Mouse (Mus musculus): ENCODE data around the gene Taf5. TPM values are rescaled to one million over a fixed set of nuclear protein-coding genes. Genes with fewer than 3 reads are reported as not detected.
A peak's percentile ranks its signal among the peaks of the same experiment; 100 is the strongest.

The Taf5 gene
- polyA plus RNA-seq (2015; fragmentation: Nextera tagmentation; extraction: Ambion mirVana), result 5.8 and 7.3 TPM in 2 replicates

DNA sequence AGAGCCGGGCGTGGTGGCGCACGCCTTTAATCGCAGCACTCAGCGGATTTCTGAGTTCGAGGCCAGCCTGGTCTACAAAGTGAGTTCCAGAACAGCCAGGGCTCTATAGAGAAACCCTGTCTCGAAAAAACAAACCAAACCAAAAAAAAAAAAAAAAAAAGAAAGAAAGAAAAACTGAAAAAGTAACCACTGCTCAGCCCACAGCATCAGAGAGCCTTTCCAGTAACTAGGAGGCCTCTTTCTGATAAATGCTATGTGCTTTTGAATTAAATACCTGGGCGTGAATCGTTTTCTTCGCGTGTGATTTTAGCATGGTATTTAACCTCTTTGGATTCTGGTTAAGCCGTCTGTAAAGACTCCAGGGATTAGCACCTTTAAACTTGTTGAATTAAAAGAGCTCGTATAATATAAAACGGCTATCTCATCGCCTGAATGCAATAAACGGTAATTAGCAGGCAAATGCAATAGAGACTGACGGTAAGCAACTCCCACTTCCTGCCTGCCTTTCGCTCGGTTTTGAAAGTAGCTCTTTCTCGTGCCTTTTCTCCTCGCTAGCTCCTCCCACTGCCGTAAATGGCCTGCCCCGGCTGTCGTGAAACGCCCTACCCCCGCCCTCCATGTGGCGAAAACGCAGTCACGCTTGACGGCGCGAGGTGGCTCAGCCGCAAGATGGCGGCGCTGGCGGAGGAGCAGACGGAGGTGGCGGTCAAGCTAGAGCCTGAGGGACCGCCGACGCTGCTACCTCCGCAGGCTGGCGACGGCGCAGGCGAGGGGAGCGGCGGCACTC lies at the start of gene Taf5:
Gene Taf5, plus strand, starts transcription at position 651 of the 787 bp plus-strand sequence.
- Histone ChIP-seq H3K4me1 (peaks cover 11% of the 10 kb centered on the region), H3K27me3 (no peaks in the 10 kb centered on the region), H3K36me3 (peaks cover 15% of the 10 kb centered on the region), H3K9me3 (no peaks in the 10 kb centered on the region), H3K4me3 (peak within 1 kb of the TSS; percentile 99), H3K27ac (peak within 1 kb of the TSS; percentile 90), H3K9ac (peak within 1 kb of the TSS; percentile 94), H3K4me2 (peak within 1 kb of the TSS; percentile 72)
- 10% methylated on average over 49 of the region's 49 CpGs for WGBS
- peak; percentile 68; the same call in 1 of the 2 replicates for ATAC-seq (ENCODE audit: insufficient number of reproducible peaks, insufficient read depth, low FRiP score, low TSS enrichment, low read depth)

DNA sequence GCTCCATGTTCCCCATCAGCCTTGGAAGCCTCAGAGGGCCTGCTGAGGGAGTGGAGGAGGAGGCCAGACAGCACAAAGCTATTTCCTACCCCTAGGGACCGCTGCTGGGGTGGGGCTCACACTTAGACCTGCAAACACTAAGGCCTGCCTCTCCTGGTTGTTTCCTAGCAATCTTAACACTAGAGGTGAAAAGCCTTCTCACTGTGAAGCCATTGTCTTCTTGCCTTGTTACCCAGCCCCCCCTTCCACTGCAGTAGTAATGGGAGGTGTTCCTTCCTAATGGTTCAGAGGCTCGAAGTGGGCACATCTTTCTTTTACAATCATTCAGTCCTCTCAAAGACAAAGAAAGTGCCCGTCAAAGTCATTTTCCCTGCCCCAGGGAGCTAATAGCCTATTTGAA lies 49.7 kb upstream of the Taf5 start:
- WGBS, result 6% methylated on average over 3 of the region's 3 CpGs
- peaks cover 61% of the 10 kb centered on the region for H3K27me3 ChIP-seq

DNA sequence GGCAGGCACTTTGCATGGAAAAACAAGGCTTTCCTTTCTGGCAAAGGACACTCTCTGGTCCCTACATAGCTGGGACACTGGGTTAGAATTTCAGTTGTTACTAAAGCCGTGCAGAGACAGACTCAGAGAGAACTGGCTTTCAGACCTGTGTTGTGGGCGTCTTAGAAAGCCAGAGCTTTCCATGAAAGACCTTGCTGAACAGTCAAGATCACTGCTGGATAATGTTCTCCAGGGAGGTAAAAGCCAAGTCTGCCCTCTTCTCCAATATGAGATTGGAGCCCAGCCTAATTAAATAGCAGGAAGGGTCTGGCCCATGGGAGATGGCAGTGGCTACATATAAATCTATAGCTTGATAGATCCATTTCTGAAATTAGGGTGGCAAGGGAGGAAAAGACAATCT lies 49.2 kb upstream of the Taf5 start:
- Histone ChIP-seq H3K9me3 (no peaks in the 10 kb centered on the region), H3K36me3 (no peaks in the 10 kb centered on the region), H3K27me3 (peaks cover 56% of the 10 kb centered on the region), H3K4me2 (no peak overlapping the region), H3K9ac (no peak overlapping the region), H3K27ac (no peak overlapping the region), H3K4me1 (peaks cover 19% of the 10 kb centered on the region), H3K4me3 (no peak overlapping the region)
- no peak for ATAC-seq (ENCODE audit: insufficient number of reproducible peaks, insufficient read depth, low FRiP score, low TSS enrichment, low read depth)
- 41% methylated on average over 2 of the region's 2 CpGs for WGBS

More for the DNA sequence above, 49.7 kb upstream of the Taf5 start:
- Histone ChIP-seq H3K4me2 (no peak overlapping the region), H3K27ac (no peak overlapping the region), H3K9me3 (no peaks in the 10 kb centered on the region), H3K4me3 (no peak overlapping the region), H3K9ac (no peak overlapping the region), H3K4me1 (peaks cover 19% of the 10 kb centered on the region), H3K36me3 (no peaks in the 10 kb centered on the region)
- no peak for ATAC-seq (ENCODE audit: insufficient number of reproducible peaks, insufficient read depth, low FRiP score, low TSS enrichment, low read depth)

DNA sequence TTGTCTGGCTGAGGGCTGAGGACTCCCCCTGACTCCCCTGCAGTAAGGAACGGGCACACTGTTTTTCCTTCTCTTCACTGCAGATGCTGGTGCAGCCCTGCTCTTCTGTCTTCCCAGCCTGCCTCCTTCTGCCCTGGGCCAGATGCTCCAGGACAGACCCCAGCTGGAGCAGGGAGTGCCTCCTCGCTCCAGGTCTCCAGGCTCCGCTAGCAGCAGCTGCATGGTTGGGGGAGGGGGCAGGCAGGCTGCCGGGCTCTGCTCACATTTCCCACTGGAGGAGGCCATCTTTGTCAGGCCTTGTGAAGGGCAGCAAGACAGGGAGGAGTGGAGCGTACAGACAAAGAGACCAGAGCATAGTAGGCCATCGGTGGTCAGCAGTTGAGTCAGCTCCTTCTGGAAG lies 48.2 kb upstream of the Taf5 start:
- Histone ChIP-seq H3K27ac (no peak overlapping the region), H3K4me2 (0 out of 2 replicates have a peak overlapping the region, but pooled peaks have one; percentile 5), H3K4me1 (peaks cover 15% of the 10 kb centered on the region), H3K36me3 (no peaks in the 10 kb centered on the region), H3K9ac (no peak overlapping the region), H3K9me3 (no peaks in the 10 kb centered on the region), H3K4me3 (no peak overlapping the region), H3K27me3 (peaks cover 46% of the 10 kb centered on the region)
- ATAC-seq (ENCODE audit: insufficient number of reproducible peaks, insufficient read depth, low FRiP score, low TSS enrichment, low read depth), result no peak
- 21% methylated on average over 6 of the region's 6 CpGs for WGBS

DNA sequence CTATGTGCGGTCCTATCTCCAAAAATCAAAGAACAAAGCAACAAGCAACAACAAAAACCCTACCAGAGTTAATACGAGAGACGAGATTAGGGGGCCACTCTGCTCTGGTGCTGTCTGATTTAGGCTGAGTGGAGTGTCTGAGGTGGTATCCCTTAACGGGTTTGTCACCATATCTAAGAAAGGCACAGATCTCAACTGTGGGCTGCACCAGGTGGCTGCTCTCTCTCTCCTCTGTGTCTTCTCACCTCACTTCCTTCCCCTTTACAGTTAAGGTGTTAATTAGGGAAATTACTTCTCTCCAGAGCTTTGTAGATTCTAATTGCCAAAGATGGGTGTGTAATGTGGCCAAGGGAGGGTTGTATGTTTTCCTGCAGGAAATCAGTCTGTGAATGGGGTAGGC lies 44.8 kb upstream of the Taf5 start:
- no peak overlapping the region for H3K27ac ChIP-seq
- WGBS, result 90% methylated on average over 4 of the region's 4 CpGs
- no peak overlapping the region for H3K9ac ChIP-seq
- H3K4me3 ChIP-seq, result no peak overlapping the region
- H3K4me1 ChIP-seq, result no peaks in the 10 kb centered on the region
- no peak overlapping the region for H3K4me2 ChIP-seq
- peaks cover 17% of the 10 kb centered on the region for H3K27me3 ChIP-seq
- no peak for ATAC-seq (ENCODE audit: insufficient number of reproducible peaks, insufficient read depth, low FRiP score, low TSS enrichment, low read depth)
- H3K36me3 ChIP-seq, result no peaks in the 10 kb centered on the region
- H3K9me3 ChIP-seq, result no peaks in the 10 kb centered on the region

DNA sequence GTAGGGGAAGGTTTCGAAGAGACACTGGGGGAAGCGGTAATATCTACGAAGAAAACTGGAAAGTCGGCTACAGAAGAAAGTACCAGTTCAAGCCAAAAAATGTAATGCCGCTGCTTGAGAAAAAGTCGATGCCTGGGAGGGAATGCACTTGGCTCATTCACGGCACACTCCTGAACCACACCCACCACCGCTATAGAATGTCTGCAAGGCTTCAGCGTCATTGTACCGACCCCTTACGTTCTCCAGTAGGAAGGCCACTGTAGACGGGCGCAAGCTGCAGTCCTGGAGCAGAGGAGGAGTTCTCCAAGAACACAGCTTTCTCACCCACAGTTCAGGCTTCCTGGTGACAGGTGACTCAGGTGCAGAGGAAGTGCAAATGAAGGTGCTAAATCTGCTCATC lies 44.0 kb upstream of the Taf5 start:
- Histone ChIP-seq H3K27ac (no peak overlapping the region), H3K9me3 (no peaks in the 10 kb centered on the region), H3K4me1 (no peaks in the 10 kb centered on the region), H3K4me3 (no peak overlapping the region), H3K4me2 (no peak overlapping the region), H3K27me3 (peaks cover 8% of the 10 kb centered on the region), H3K9ac (no peak overlapping the region), H3K36me3 (no peaks in the 10 kb centered on the region)
- 87% methylated on average over 13 of the region's 13 CpGs for WGBS
- ATAC-seq (ENCODE audit: insufficient number of reproducible peaks, insufficient read depth, low FRiP score, low TSS enrichment, low read depth), result no peak

DNA sequence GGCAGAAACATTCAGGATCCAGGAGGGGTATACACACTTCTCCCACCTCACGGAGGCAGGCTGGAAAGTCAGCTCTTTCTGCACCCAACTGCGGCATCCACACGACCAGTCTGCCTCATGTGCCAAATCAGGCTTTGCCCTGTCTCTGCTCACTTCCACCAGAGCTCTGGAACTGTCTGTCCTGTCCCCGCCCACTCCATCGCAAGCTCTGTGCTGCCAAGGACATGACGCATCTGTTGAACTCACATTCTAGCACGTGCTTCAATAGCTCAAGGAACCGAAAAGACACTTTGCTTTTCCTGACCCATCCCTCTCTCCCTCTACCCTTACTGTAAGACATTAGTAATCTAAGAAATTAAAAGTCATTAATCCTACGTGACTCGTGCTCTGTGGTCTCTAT lies 42.6 kb upstream of the Taf5 start:
- Histone ChIP-seq H3K4me2 (no peak overlapping the region), H3K36me3 (no peaks in the 10 kb centered on the region), H3K27ac (no peak overlapping the region), H3K4me1 (no peaks in the 10 kb centered on the region), H3K9ac (no peak overlapping the region), H3K4me3 (no peak overlapping the region), H3K27me3 (no peaks in the 10 kb centered on the region), H3K9me3 (no peaks in the 10 kb centered on the region)
- no peak for ATAC-seq (ENCODE audit: insufficient number of reproducible peaks, insufficient read depth, low FRiP score, low TSS enrichment, low read depth)
- 80% methylated on average over 10 of the region's 10 CpGs for WGBS

DNA sequence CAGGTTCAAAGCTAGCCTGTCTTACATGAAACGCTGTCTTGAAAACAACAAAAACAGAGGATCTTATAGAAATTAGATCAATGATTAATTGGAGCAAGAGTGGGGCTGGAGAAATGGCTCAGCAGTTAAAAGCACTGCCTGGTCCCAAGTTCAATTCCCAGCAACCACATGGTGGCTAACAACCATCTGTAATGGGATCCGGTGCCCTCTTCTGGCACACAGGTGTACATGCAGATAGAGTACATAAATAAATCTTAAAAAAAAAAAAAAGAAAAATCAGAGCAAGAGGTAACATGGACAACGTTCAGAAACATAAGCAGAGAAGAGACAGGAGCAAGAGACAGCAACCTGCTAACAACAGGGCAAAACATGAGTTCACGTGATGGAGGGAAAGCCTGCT lies 41.0 kb upstream of the Taf5 start:
- 82% methylated on average over 4 of the region's 4 CpGs for WGBS
- Histone ChIP-seq H3K9ac (no peak overlapping the region), H3K4me1 (no peaks in the 10 kb centered on the region), H3K27me3 (no peaks in the 10 kb centered on the region), H3K4me2 (no peak overlapping the region), H3K9me3 (no peaks in the 10 kb centered on the region), H3K36me3 (no peaks in the 10 kb centered on the region), H3K27ac (no peak overlapping the region), H3K4me3 (no peak overlapping the region)
- ATAC-seq (ENCODE audit: insufficient number of reproducible peaks, insufficient read depth, low FRiP score, low TSS enrichment, low read depth), result no peak

DNA sequence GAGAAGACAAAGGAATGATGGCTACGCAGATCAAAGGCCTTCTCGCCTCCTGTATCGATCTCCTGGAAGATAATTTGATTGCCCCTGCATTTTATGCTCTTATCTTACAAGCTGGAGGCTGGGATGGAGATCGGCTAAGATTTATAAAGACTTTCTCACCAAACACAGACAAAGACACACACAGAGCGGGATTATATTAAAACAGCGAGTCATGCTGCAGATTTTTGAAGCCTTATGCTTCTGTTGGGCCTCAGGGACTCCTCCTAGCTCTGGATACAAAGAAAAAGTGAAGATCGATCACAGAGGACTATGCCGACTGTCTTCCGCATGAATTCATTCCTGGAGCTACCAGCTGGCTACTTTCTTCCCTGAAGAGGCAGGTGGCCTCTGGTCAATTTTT lies 37.8 kb upstream of the Taf5 start:
- no peaks in the 10 kb centered on the region for H3K27me3 ChIP-seq
- H3K4me3 ChIP-seq, result no peak overlapping the region
- WGBS, result 79% methylated on average over 9 of the region's 9 CpGs
- H3K4me1 ChIP-seq, result no peaks in the 10 kb centered on the region
- no peak overlapping the region for H3K9ac ChIP-seq
- no peak overlapping the region for H3K4me2 ChIP-seq
- no peak overlapping the region for H3K27ac ChIP-seq
- no peaks in the 10 kb centered on the region for H3K9me3 ChIP-seq
- H3K36me3 ChIP-seq, result peaks cover 18% of the 10 kb centered on the region
- no peak for ATAC-seq (ENCODE audit: insufficient number of reproducible peaks, insufficient read depth, low FRiP score, low TSS enrichment, low read depth)

DNA sequence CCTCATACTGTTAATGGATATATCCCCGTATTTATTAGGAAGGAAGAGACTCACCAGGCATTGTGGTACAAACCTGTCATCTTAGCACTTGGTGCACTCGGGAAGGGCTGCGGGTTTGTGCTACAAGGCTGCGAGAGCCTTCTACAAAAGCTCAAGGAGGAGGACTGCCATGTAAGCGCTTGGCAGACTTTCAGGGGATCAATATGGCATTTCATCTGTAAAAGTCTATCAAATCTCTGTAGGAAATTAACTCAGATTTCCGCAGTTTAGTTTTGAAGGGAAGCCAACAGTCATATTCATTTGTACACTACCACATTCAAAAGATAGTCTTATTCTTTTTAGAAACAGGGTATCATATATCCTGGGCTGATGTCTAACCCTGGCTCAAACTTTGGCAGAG lies 35.8 kb upstream of the Taf5 start:
- Histone ChIP-seq H3K36me3 (peaks cover 30% of the 10 kb centered on the region), H3K9ac (no peak overlapping the region), H3K27ac (no peak overlapping the region), H3K4me1 (no peaks in the 10 kb centered on the region), H3K27me3 (no peaks in the 10 kb centered on the region), H3K4me3 (no peak overlapping the region), H3K9me3 (no peaks in the 10 kb centered on the region), H3K4me2 (no peak overlapping the region)
- ATAC-seq (ENCODE audit: insufficient number of reproducible peaks, insufficient read depth, low FRiP score, low TSS enrichment, low read depth), result no peak
- 80% methylated on average over 6 of the region's 6 CpGs for WGBS

DNA sequence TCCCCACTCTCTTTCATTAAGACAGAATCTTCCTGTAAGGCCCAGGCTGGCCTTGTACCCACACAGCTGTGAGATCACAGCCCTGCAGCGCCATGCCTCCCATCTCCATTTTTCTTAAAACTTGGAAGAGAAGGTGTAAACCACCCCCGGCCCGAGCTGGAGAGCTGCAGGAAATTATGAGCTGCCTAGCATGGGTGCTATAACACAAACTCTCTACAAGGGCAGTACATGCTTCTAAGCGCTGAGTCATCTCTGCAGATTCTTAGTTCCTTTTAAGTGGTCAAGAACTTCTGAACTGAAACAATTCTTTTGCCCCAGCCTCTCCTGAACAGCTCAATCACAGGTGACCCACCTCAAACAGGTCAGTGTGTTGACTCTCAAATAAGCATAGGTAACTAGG lies 32.6 kb upstream of the Taf5 start:
- 92% methylated on average over 4 of the region's 4 CpGs for WGBS
- Histone ChIP-seq H3K4me3 (no peak overlapping the region), H3K36me3 (peaks cover 53% of the 10 kb centered on the region), H3K4me2 (no peak overlapping the region), H3K9ac (no peak overlapping the region), H3K27ac (no peak overlapping the region), H3K4me1 (no peaks in the 10 kb centered on the region), H3K9me3 (no peaks in the 10 kb centered on the region), H3K27me3 (no peaks in the 10 kb centered on the region)
- no peak for ATAC-seq (ENCODE audit: insufficient number of reproducible peaks, insufficient read depth, low FRiP score, low TSS enrichment, low read depth)

DNA sequence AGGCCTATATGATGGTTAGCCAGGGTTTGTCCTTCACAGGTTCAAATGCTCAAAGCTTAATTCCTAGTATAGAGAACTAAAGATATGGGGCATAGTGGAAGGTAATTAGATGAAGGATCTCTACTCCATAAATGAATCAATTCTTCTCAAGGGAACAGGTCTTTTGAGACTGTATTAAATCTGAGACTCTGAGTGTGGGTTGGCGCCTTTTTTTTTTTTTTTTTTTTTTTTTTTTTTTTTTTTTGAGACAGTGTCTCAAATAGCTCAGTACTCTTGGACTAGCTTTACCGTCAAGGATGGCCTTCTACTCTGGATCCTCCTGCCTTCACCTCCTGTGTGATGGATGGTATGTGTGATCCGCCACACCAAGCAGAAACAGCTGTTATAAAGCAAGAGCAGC lies 30.9 kb upstream of the Taf5 start:
- WGBS, result 85% methylated on average over 3 of the region's 3 CpGs
- Histone ChIP-seq H3K4me2 (no peak overlapping the region), H3K9ac (no peak overlapping the region), H3K36me3 (peaks cover 68% of the 10 kb centered on the region), H3K9me3 (no peaks in the 10 kb centered on the region), H3K27ac (no peak overlapping the region), H3K4me3 (no peak overlapping the region), H3K4me1 (no peaks in the 10 kb centered on the region), H3K27me3 (no peaks in the 10 kb centered on the region)
- ATAC-seq (ENCODE audit: insufficient number of reproducible peaks, insufficient read depth, low FRiP score, low TSS enrichment, low read depth), result no peak
